Mouse (Mus musculus) embryonic facial prominence, embryonic 14.5 days (tissue): Measurements from ENCODE around the gene Cwc15. TPM values are rescaled to one million over a fixed set of nuclear protein-coding genes. Genes with fewer than 3 reads are reported as not detected.
"Not testable (repeated sequence)": the region's sequence is repeated elsewhere in the genome, so short reads cannot be mapped to it uniquely, and the experiment has no call there.

Experiments used
- ATAC-seq: fragments of 200-750 bp; cut with Nextera tagmentation; 2 replicates; pipeline ENCODE4 v1.8.0; 2017; ENCODE audit warnings: low read depth, moderate number of reproducible peaks, moderate TSS enrichment
- DNase-seq: peaks from one replicate; pipeline ENCODE4 v3.0.0-alpha.2; 2015; ENCODE audit warnings: low spot score
- H3K27ac ChIP-seq: fragments of 300-500 bp; sonication (generic); replicated peaks from 2 replicates; pipeline ENCODE4 v1.5.1; 2014; ENCODE audit warnings: low read depth, mild to moderate bottlenecking, low read length, moderate library complexity
- H3K27me3 ChIP-seq: fragments of 300-500 bp; sonication (generic); replicated peaks from 2 replicates; pipeline ENCODE4 v1.6.1; 2014; ENCODE audit warnings: low read length; ENCODE audit not compliant: control insufficient read depth, insufficient read depth
- H3K36me3 ChIP-seq: fragments of 300-500 bp; sonication (generic); 2 replicates; pipeline ENCODE4 v1.6.1; 2014; ENCODE audit warnings: low read length, mixed read lengths; ENCODE audit not compliant: control insufficient read depth, insufficient read depth
- H3K4me1 ChIP-seq: fragments of 300-500 bp; sonication (generic); 2 replicates; pipeline ENCODE4 v1.6.1; 2014; ENCODE audit warnings: antibody characterized with exemption, low read length; ENCODE audit not compliant: control insufficient read depth, insufficient read depth
- H3K4me2 ChIP-seq: fragments of 300-500 bp; sonication (generic); 2 replicates; pipeline ENCODE4 v1.6.1; 2014; ENCODE audit warnings: low read depth, mild to moderate bottlenecking, low read length, moderate library complexity, mixed read lengths
- H3K4me3 ChIP-seq: fragments of 300-500 bp; sonication (generic); 2 replicates; pipeline ENCODE4 v1.5.1; 2014; ENCODE audit warnings: low read depth, mild to moderate bottlenecking, low read length
- H3K9ac ChIP-seq: fragments of 300-500 bp; sonication (generic); 2 replicates; pipeline ENCODE4 v1.6.1; 2014; ENCODE audit warnings: low read depth, mild to moderate bottlenecking, low read length, moderate library complexity, mixed read lengths
- H3K9me3 ChIP-seq: fragments of 300-500 bp; sonication (generic); 2 replicates; pipeline ENCODE4 v1.6.1; 2016; ENCODE audit warnings: low read length; ENCODE audit not compliant: control insufficient read depth
- WGBS: fragments of 180-500 bp; shearing (Covaris S2); extraction: QIAGEN DNeasy Blood & Tissue Kit; methylation state at CpG from one replicate; pipeline ENCODE4 v1.1.7; 2014; 5-methylcytosine and 5-hydroxymethylcytosine counted together
- polyA plus RNA-seq: library from polyadenylated mRNA; unstranded; fragments of >200 nt; fragmentation: Nextera tagmentation; extraction: Ambion mirVana; gene quantifications from 2 replicates; pipeline ENCODE4 v1.2.1, GENCODE M21; 2014

The Cwc15 gene
- polyA plus RNA-seq, result 135 and 141 TPM in 2 replicates

GRCm38 (mm10) chr9:14500023-14500915 is at the start of gene Cwc15, which contains the start of gene Kdm4d:
Gene Cwc15 (plus strand): TSS chr9:14500617.
Gene Kdm4d (minus strand): TSS chr9:14500482.
- ATAC-seq, result peak; percentile 99
- Histone ChIP-seq H3K4me1 (0 out of 2 replicates have a peak, but pooled peaks cover 2% of the 10 kb centered on the region), H3K9ac (peak within 1 kb of the TSS; percentile 84), H3K4me3 (peak within 1 kb of the TSS; percentile 77), H3K4me2 (peak within 1 kb of the TSS; percentile 78), H3K27me3 (no peaks in the 10 kb centered on the region), H3K27ac (peak within 1 kb of the TSS; percentile 73), H3K36me3 (peaks cover 36% of the 10 kb centered on the region), H3K9me3 (no peaks in the 10 kb centered on the region)
- peak; percentile 100 for DNase-seq
- WGBS, result under 1% methylated on average over 58 of the region's 59 CpGs

- H3K36me3 ChIP-seq, H3K4me3 ChIP-seq, H3K4me1 ChIP-seq, DNase-seq, H3K4me2 ChIP-seq, ATAC-seq, H3K27ac ChIP-seq, H3K27me3 ChIP-seq, H3K9ac ChIP-seq, H3K9me3 ChIP-seq: not testable (repeated sequence)
- 64% methylated on average over 7 of the region's 8 CpGs for WGBS
These were observed 49.3 kb upstream of the Cwc15 start for GRCm38 (mm10) chr9:14451120-14451519.

DNA sequence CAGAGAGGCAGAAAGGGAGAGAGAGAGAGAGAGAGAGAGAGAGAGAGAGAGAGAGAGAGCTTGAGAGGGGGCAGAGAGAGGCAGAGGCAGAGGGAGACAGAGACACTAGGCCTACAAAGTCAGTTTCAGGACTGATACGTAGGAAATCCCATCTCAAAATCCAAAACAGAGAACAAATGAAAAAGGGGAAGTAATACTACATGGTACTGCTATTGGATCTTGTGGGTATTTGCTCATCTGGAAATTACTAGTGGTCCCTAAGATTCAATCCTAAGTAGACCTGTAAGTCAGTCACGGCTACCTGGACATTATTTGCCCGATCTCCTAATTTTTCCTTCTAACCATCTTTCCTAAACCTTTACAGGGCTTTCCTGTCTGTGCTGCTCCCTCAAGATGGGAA is 44.1 kb upstream of the Cwc15 start:
- 83% methylated on average over 3 of the region's 3 CpGs for WGBS

GRCm38 (mm10) chr9:14462536-14462935 is 37.9 kb upstream of the Cwc15 start:
- not testable (repeated sequence) for H3K4me3 ChIP-seq, H3K27me3 ChIP-seq, H3K36me3 ChIP-seq, H3K27ac ChIP-seq, H3K9ac ChIP-seq, ATAC-seq, H3K9me3 ChIP-seq, H3K4me2 ChIP-seq, DNase-seq, H3K4me1 ChIP-seq
- WGBS, result 89% methylated on average over 1 of the region's 1 CpGs

More for the DNA sequence above, 44.1 kb upstream of the Cwc15 start:
- no peaks in the 10 kb centered on the region for H3K9me3 ChIP-seq
- ATAC-seq (no peak), DNase-seq (no peak)
- no peak overlapping the region for H3K9ac ChIP-seq
- no peak overlapping the region for H3K27ac ChIP-seq
- H3K4me1 ChIP-seq, result no peaks in the 10 kb centered on the region
- H3K36me3 ChIP-seq, result no peaks in the 10 kb centered on the region
- no peaks in the 10 kb centered on the region for H3K27me3 ChIP-seq
- no peak overlapping the region for H3K4me3 ChIP-seq
- H3K4me2 ChIP-seq, result no peak overlapping the region

GRCm38 (mm10) chr9:14463668-14464067 is 36.7 kb upstream of the Cwc15 start:
- H3K36me3 ChIP-seq, ATAC-seq, H3K27ac ChIP-seq, H3K4me3 ChIP-seq, H3K9ac ChIP-seq, DNase-seq, H3K4me2 ChIP-seq, H3K9me3 ChIP-seq, H3K4me1 ChIP-seq, H3K27me3 ChIP-seq: not testable (repeated sequence)
- 76% methylated on average over 4 of the region's 12 CpGs for WGBS

DNA sequence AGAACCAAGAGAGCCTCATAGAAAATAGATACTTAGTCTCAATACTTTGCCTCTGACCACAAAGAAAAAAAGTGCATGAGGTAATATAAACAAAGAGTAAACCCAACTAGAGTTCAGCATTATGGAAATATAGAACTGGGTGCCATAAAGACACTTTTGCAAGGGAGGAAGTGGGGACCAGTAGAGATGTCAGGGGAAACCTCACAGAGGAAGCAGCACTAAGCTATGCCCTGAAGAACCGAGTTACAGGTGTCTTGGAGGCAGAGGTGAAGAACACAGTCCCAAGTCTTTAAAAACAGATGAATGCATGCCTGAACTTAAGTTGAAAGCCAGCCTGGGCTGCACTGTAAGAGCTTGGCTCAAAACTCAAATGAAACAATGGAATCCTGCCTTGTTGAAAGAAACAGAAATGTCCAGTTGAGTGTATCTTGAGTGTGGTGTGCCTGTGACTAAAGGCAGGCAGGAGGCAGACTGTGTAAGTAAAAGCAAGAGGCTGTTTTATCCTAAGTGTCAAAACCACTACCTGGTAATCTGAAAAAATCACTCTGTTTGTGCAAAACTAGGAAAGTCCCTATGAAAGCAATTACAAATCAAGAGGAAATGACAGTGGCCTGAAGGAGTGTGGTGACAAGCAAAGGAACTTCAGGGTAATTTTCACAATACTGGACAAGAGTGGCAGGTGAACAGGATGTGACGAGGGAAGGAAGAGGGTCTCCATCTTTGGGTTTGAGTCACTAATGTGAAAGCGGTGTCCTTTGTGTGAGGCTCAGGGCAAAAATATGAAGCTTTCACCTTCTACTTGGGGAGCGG is 1.3 kb upstream of the Cwc15 start:
- 79% methylated on average over 4 of the region's 4 CpGs for WGBS
- Histone ChIP-seq H3K36me3 (peaks cover 24% of the 10 kb centered on the region), H3K4me1 (0 out of 2 replicates have a peak, but pooled peaks cover 2% of the 10 kb centered on the region), H3K9ac (no peak overlapping the region), H3K4me3 (peak overlapping the region; percentile 77), H3K4me2 (peak overlapping the region; percentile 77), H3K9me3 (no peaks in the 10 kb centered on the region), H3K27me3 (no peaks in the 10 kb centered on the region), H3K27ac (no peak overlapping the region)
- ATAC-seq (no peak), DNase-seq (no peak)

GRCm38 (mm10) chr9:14500916-14501424 is 553 bp downstream of the Cwc15 start:
- peaks cover 43% of the 10 kb centered on the region for H3K36me3 ChIP-seq

GRCm38 (mm10) chr9:14512633-14513445 is 12.4 kb downstream of the Cwc15 start:
- peaks cover 30% of the 10 kb centered on the region for H3K36me3 ChIP-seq
- no peak overlapping the region for H3K4me2 ChIP-seq
- WGBS, result 74% methylated on average over 9 of the region's 9 CpGs
- ATAC-seq (peak; percentile 73), DNase-seq (peak; percentile 72)
- no peaks in the 10 kb centered on the region for H3K27me3 ChIP-seq
- no peak overlapping the region for H3K27ac ChIP-seq
- H3K4me3 ChIP-seq, result no peak overlapping the region
- H3K9ac ChIP-seq, result no peak overlapping the region
- H3K4me1 ChIP-seq, result no peaks in the 10 kb centered on the region
- H3K9me3 ChIP-seq, result no peaks in the 10 kb centered on the region

More at GRCm38 (mm10) chr9:14500916-14501424, 553 bp downstream of the Cwc15 start:
- no peak for ATAC-seq
- Histone ChIP-seq H3K9ac (peak overlapping the region; percentile 84), H3K4me2 (peak overlapping the region; percentile 78), H3K4me3 (peak overlapping the region; percentile 77), H3K27ac (peak overlapping the region; percentile 73), H3K27me3 (no peaks in the 10 kb centered on the region), H3K4me1 (0 out of 2 replicates have a peak, but pooled peaks cover 2% of the 10 kb centered on the region), H3K9me3 (no peaks in the 10 kb centered on the region)
- 4% methylated on average over 10 of the region's 10 CpGs for WGBS
- DNase-seq, result no peak
